Mouse (Mus musculus) heart, embryonic 14.5 days (tissue): ENCODE results near the gene Mmp11. TPM values are rescaled to one million over a fixed set of nuclear protein-coding genes. Genes with fewer than 3 reads are reported as not detected.

Experiments used
- ATAC-seq: fragments of 200-750 bp; cut with Nextera tagmentation; 2 replicates; pipeline ENCODE4 v1.8.0; 2017; ENCODE audit warnings: low read depth, moderate TSS enrichment; ENCODE audit not compliant: insufficient number of reproducible peaks, insufficient read depth, low FRiP score
- H3K27ac ChIP-seq, 2 experiments: fragments of 200-500 bp in 1 of 2; fragments of 300-500 bp in 1 of 2; sonication (generic) in 1 of 2; replicated peaks in 1 of 2; 2 replicates each; pipeline ENCODE4 v1.5.1; 2012 to 2014; ENCODE audit warnings: low read depth in 2 of 2, low read length in 2 of 2, control low read depth in 1 of 2, mild to moderate bottlenecking in 1 of 2, mixed read lengths in 1 of 2; ENCODE audit not compliant: control insufficient read depth in 1 of 2, insufficient read depth in 1 of 2
- H3K27me3 ChIP-seq: fragments of 300-500 bp; sonication (generic); 2 replicates; pipeline ENCODE4 v1.6.1; 2014; ENCODE audit warnings: mild to moderate bottlenecking, low read length, control low read depth; ENCODE audit not compliant: control insufficient read depth, insufficient read depth
- H3K36me3 ChIP-seq: fragments of 300-500 bp; sonication (generic); 2 replicates; pipeline ENCODE4 v1.6.1; 2014; ENCODE audit warnings: mild to moderate bottlenecking, control low read depth, low read length, mixed read lengths; ENCODE audit not compliant: control insufficient read depth, insufficient read depth
- H3K4me1 ChIP-seq, 2 experiments: fragments of 200-500 bp in 1 of 2; fragments of 300-500 bp in 1 of 2; sonication (generic) in 1 of 2; 2 replicates each; pipeline ENCODE4 v1.6.1; 2012 to 2014; ENCODE audit warnings: low read length in 2 of 2, control low read depth in 1 of 2, mixed read lengths in 1 of 2; ENCODE audit not compliant: control insufficient read depth in 2 of 2, insufficient read depth in 2 of 2
- H3K4me2 ChIP-seq: fragments of 300-500 bp; sonication (generic); 2 replicates; pipeline ENCODE4 v1.6.1; 2014; ENCODE audit warnings: mild to moderate bottlenecking, low read length
- H3K4me3 ChIP-seq, 2 experiments: fragments of 200-500 bp in 1 of 2; fragments of 300-500 bp in 1 of 2; sonication (generic) in 1 of 2; 2 replicates each; pipeline ENCODE4 v1.5.1; 2012 to 2014; ENCODE audit warnings: low read length in 2 of 2, mild to moderate bottlenecking in 2 of 2, control low read depth in 1 of 2, low read depth in 1 of 2, moderate library complexity in 1 of 2; ENCODE audit not compliant: control insufficient read depth in 1 of 2, insufficient read depth in 1 of 2
- H3K9ac ChIP-seq: fragments of 300-500 bp; sonication (generic); 2 replicates; pipeline ENCODE4 v1.6.1; 2014; ENCODE audit warnings: mild to moderate bottlenecking, low read length
- H3K9me3 ChIP-seq: fragments of 300-500 bp; sonication (generic); 2 replicates; pipeline ENCODE4 v1.6.1; 2016; ENCODE audit warnings: low read length, control low read depth; ENCODE audit not compliant: control insufficient read depth
- WGBS: fragments of 180-500 bp; shearing (Covaris S2); extraction: QIAGEN DNeasy Blood & Tissue Kit; methylation state at CpG from one replicate; pipeline ENCODE4 v1.1.7; 2014; 5-methylcytosine and 5-hydroxymethylcytosine counted together
- polyA plus RNA-seq: library from polyadenylated mRNA; unstranded; fragments of >200 nt; fragmentation: Nextera tagmentation; extraction: Ambion mirVana; gene quantifications from 2 replicates; pipeline ENCODE4 v1.2.1, GENCODE M21; 2014

The Mmp11 gene
- polyA plus RNA-seq, 1 experiment from 2014 or later = 23.4 TPM

- Histone ChIP-seq H3K9me3 (no peaks in the 10 kb centered on the region), H3K9ac (no peak within 1 kb of the TSS), H3K27me3 (no peaks in the 10 kb centered on the region), H3K36me3 (peaks cover 12% of the 10 kb centered on the region; the same call in 1 of the 2 replicates), H3K4me1 (peaks cover 3 to 4% of the 10 kb centered on the region in 2 experiments; a peak in 2 of 4 replicates), H3K4me3 (no peak within 1 kb of the TSS), H3K4me2 (no peak within 1 kb of the TSS), H3K27ac (no peak within 1 kb of the TSS)
- ATAC-seq = no peak
- WGBS = 74% methylated on average over 15 of the region's 15 CpGs
Observed at GRCm38 (mm10) chr10:75942736-75943477, 6.6 kb upstream of the Mmp11 start, which contains the start of gene Vpreb3. Gene Vpreb3, plus strand, starts transcription at chr10:75943057.

DNA sequence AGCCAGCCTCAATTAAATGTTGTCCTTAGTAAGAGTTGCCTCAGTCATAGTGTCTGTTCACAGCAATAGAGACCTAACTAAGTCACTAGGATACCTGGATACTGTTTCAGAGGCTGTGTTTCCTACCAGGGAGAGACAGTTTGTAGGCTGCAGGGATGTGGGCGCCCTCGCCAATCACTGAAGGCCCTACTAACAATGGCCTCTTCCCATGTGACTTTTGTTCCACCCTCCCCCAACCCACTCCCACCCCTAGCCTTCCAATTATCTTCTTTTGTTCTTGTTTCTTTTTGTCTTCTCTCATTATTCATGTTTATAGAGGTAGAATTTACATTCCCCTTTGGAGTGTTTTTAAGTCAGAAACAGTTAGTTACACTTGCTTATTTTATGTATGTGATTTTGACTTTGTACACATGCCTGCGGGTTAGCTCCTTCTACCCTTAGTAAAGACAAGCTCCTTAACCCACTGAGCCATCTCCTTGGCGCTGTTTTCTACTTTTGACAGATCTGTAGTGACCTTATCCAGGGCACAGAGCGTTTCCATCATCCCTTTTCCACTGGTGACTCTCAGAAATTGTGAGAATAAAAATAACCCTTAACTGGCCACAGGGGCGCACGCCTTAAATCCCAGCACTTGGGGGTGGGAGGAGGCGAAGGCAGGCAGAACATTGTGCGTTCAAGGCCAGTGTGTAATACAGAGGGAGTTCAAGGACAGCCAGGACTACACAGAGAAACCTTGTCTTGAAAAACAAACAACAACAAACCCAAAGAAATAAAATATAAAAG, 4.9 kb upstream of the Mmp11 start:
- Histone ChIP-seq H3K4me1 (peaks cover 4 to 5% of the 10 kb centered on the region in 2 experiments; a peak in 2 of 4 replicates), H3K9ac (no peak overlapping the region), H3K9me3 (no peaks in the 10 kb centered on the region), H3K4me2 (no peak overlapping the region), H3K27ac (no peak overlapping the region), H3K36me3 (peaks cover 12% of the 10 kb centered on the region; the same call in 1 of the 2 replicates), H3K27me3 (no peaks in the 10 kb centered on the region), H3K4me3 (no peak overlapping the region)
- WGBS = 71% methylated on average over 9 of the region's 9 CpGs
- no peak for ATAC-seq

DNA sequence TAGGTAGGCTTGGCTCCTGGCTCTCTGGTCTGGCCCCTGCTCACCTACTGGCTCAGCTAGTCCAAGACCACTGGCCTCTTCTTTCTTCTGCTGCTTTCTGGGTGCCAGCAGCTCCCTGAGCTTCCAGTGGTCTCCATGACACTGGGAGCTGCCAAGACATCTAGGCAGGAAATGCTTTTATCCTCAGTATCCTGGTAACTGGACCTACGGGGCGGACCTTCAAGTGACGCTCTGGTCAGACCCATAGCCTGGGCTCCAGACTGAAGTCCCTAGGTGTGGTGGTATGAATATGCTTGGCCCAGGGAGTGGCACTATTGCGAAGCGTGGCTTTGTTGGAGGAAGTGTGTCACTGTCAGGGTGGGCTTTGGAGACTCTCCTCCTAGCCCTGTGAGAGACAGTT, 4.2 kb upstream of the Mmp11 start, which contains the start of gene Gm867:
Gene Gm867, minus strand, starts transcription at position 153 of the 400 bp plus-strand sequence.
- peaks cover 12% of the 10 kb centered on the region; the same call in 1 of the 2 replicates for H3K36me3 ChIP-seq
- no peak within 1 kb of the TSS for H3K4me3 ChIP-seq
- no peaks in the 10 kb centered on the region for H3K27me3 ChIP-seq
- WGBS = 77% methylated on average over 5 of the region's 5 CpGs
- no peak within 1 kb of the TSS for H3K9ac ChIP-seq
- no peak within 1 kb of the TSS for H3K4me2 ChIP-seq
- H3K27ac ChIP-seq = no peak within 1 kb of the TSS
- no peaks in the 10 kb centered on the region for H3K9me3 ChIP-seq
- H3K4me1 ChIP-seq = peaks cover 4 to 6% of the 10 kb centered on the region in 2 experiments; a peak in 2 of 4 replicates
- ATAC-seq = no peak

DNA sequence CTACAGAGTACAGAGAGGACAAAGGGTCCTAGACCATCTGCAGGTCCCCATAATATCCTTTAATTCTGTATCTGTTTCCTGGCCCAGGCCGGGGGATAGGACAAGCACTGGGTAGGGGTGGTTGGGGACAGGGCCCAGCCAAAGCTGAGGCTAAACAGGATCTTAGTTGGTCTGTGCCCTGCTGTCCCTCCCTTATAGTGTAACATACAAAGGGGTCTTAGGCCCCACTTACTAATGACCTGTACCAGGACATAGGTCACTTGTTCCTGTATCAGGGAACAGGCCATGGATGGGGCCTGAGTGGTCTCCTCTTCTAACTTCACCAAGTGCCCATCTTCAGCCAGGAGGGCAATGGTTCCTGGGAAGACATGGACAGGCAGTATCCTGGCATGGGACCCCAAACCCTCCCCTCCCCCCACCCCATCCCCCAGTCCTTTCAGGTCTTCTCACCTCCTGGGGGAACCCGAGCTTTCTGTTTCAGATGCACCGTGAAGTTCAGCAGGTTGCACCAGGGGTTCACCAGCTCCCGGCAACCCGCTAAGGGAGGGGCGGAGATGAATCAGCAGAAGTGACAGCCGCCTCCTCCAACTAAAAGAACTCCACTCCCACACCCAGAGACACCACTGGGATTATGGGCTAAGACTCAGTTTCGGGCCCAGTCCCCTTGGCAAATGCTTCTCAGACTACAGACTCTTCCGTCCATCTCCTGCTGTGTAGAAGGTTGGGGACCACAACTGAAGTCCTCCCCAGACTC, 3.4 kb upstream of the Mmp11 start:
- no peak for ATAC-seq
- 53% methylated on average over 9 of the region's 9 CpGs for WGBS
- Histone ChIP-seq H3K27ac (no peak overlapping the region), H3K9me3 (no peaks in the 10 kb centered on the region), H3K36me3 (peaks cover 12% of the 10 kb centered on the region; the same call in 1 of the 2 replicates), H3K4me3 (no peak overlapping the region), H3K4me2 (no peak overlapping the region), H3K9ac (no peak overlapping the region), H3K27me3 (no peaks in the 10 kb centered on the region), H3K4me1 (peaks cover 9% of the 10 kb centered on the region in 2 experiments; a peak in 3 of 4 replicates)

GRCm38 (mm10) chr10:75937851-75938643, 1.8 kb upstream of the Mmp11 start:
- Histone ChIP-seq H3K9ac (peak overlapping the region; percentile 92), H3K4me1 (peaks cover 4 to 12% of the 10 kb centered on the region in 2 experiments; a peak in 3 of 4 replicates), H3K27ac (no peak overlapping the region), H3K36me3 (peaks cover 12% of the 10 kb centered on the region; the same call in 1 of the 2 replicates), H3K4me2 (peak overlapping the region; percentile 62), H3K9me3 (no peaks in the 10 kb centered on the region), H3K4me3 (peak overlapping the region in 1 of 2 experiments; percentile 72; a peak in 2 of 4 replicates), H3K27me3 (no peaks in the 10 kb centered on the region)
- 52% methylated on average over 10 of the region's 10 CpGs for WGBS
- ATAC-seq = no peak

- Histone ChIP-seq H3K9ac (peak overlapping the region; percentile 92), H3K27me3 (no peaks in the 10 kb centered on the region), H3K9me3 (no peaks in the 10 kb centered on the region), H3K4me2 (peak overlapping the region; percentile 62), H3K4me1 (peaks cover 11 to 18% of the 10 kb centered on the region in 2 experiments), H3K4me3 (peak overlapping the region; percentile 40 to 72), H3K36me3 (peaks cover 12% of the 10 kb centered on the region; the same call in 1 of the 2 replicates), H3K27ac (no peak overlapping the region)
- ATAC-seq = no peak
- 30% methylated on average over 18 of the region's 18 CpGs for WGBS
Observed at GRCm38 (mm10) chr10:75936909-75937667, 792 bp upstream of the Mmp11 start.
